In the genomic region with DNA sequence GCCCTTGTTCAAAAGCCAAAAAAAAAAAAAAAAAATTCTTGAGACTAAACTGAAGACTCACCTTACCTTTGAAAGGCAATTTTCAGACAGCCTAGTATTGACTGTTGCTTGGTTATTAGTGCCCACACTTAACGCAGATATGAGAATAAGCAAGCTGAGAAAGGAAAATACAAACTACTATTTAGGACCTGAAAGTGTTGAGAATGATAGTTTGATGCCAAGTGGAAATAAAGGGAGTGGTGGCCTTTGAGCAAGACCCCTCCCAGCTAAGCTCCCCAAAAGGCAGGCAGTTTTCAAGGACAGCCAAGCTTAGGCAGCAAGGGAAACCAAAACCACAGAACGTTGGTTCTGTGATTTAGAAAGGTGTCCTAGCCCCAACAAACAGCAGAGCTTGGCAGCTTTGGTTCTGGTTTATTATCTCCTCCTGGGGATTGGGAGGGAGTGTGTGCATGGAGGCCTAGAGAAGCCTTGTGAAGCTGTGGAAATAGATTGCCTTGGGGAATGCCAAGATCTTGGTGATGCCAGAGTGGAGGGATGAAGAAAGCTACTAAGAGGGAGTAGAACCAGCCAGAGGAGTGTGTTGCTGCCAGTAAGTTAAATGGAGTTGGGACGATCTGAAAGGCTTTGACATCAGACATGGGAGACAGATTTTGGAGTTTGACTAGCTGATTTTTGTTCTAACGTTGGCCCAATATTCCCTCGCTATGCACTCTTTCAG, we compare ENCODE assay signal across 13 mouse cellular contexts. TPM values are rescaled to one million over a fixed set of nuclear protein-coding genes. Genes with fewer than 3 reads are reported as not detected.
DNase-seq lines count a peak whose midpoint lies in the region; ATAC-seq and TF ChIP-seq lines count a peak whose summit lies in the region.
"Had no signal": no experiment of that assay in that cellular context is flagged by ENCODE, and none has a peak within 500 bp of the region (broad histone marks: within the 10 kb centered on the region; RNA-seq: fewer than 3 reads in every experiment).

No protein-coding gene starts in this region.

- H3K4me2 ChIP-seq in midbrain, embryonic 11.5 days: no peak overlapping the region
- H3K4me2 ChIP-seq in midbrain, embryonic 14.5 days (ENCODE audit: low read length): no peak overlapping the region
- no peak overlapping the region for H3K4me2 ChIP-seq in myocyte (ENCODE audit: low read depth)
- H3K4me2 ChIP-seq: hindbrain, embryonic 12.5 days had no signal

- no peak overlapping the region for H3K9ac ChIP-seq in heart, adult 2 months (ENCODE audit: low read depth, low read length)
- no peak overlapping the region for H3K9ac ChIP-seq in midbrain, embryonic 11.5 days (ENCODE audit: low read length)
- no peak overlapping the region for H3K9ac ChIP-seq in midbrain, embryonic 14.5 days (replicated peaks; ENCODE audit: low read length)
- H3K9ac ChIP-seq: hindbrain, embryonic 12.5 days had no signal

- no peaks in the 10 kb centered on the region for H3K9me3 ChIP-seq in heart, embryonic 10.5 days
- H3K9me3 ChIP-seq in midbrain, embryonic 11.5 days (ENCODE audit: control insufficient read depth, low read length): no peaks in the 10 kb centered on the region; the same call in 1 of the 2 replicates
- no peaks in the 10 kb centered on the region for H3K9me3 ChIP-seq in midbrain, embryonic 14.5 days (ENCODE audit: control insufficient read depth, low read length)
- H3K9me3 ChIP-seq: hindbrain, embryonic 12.5 days had no signal

- peak; percentile 32; the same call in 1 of the 2 replicates for TF ChIP-seq EP300 in heart, adult 2 months (IDR thresholded peaks at IDR 0.05; ENCODE audit: insufficient read depth, low read depth, low read length)

- ATAC-seq in midbrain, embryonic 11.5 days (ENCODE audit: low FRiP score): 0 out of 2 replicates have a peak, but pooled peaks have one; percentile 16
- no peak for ATAC-seq in midbrain, embryonic 14.5 days (ENCODE audit: low FRiP score, low TSS enrichment)

- no peak for TF ChIP-seq POLR2A in heart, adult 2 months (IDR thresholded peaks at IDR 0.05; ENCODE audit: insufficient read depth, low read depth, low read length)
- TF ChIP-seq POLR2A in cortical plate, adult 2 months (IDR thresholded peaks at IDR 0.05; ENCODE audit: extremely low read depth, insufficient read depth, low read length): 0 out of 2 replicates have a peak, but pooled peaks have one; percentile 25
- no peak for TF ChIP-seq POLR2A in myocyte (IDR thresholded peaks at IDR 0.05; ENCODE audit: insufficient read length, low read depth)

- H3ac ChIP-seq in myocyte (ENCODE audit: control insufficient read depth, insufficient read length): no peak overlapping the region

- no peak overlapping the region for H3K27ac ChIP-seq in heart, adult 2 months
- H3K27ac ChIP-seq in heart, embryonic 10.5 days: no peak overlapping the region
- no peak overlapping the region for H3K27ac ChIP-seq in midbrain, embryonic 11.5 days (ENCODE audit: low read depth, low read length)
- no peak overlapping the region for H3K27ac ChIP-seq in midbrain, embryonic 14.5 days (replicated peaks; ENCODE audit: low read depth, low read length)
- no peak overlapping the region for H3K27ac ChIP-seq in cortical plate, adult 2 months (ENCODE audit: insufficient read depth, low read length)

- TF ChIP-seq CTCF in heart, adult 2 months (IDR thresholded peaks at IDR 0.05): no peak
- no peak for TF ChIP-seq CTCF in cortical plate, adult 2 months (IDR thresholded peaks at IDR 0.05; ENCODE audit: extremely low read depth, insufficient read depth, low read length)

- no peak overlapping the region for H3K4me3 ChIP-seq in heart, adult 2 months
- no peak overlapping the region for H3K4me3 ChIP-seq in heart, embryonic 10.5 days
- H3K4me3 ChIP-seq in midbrain, embryonic 11.5 days (ENCODE audit: low read depth, low read length): no peak overlapping the region
- H3K4me3 ChIP-seq in midbrain, embryonic 14.5 days (replicated peaks; ENCODE audit: low read depth, low read length): no peak overlapping the region
- H3K4me3 ChIP-seq in cortical plate, adult 2 months (ENCODE audit: insufficient read depth, low read length): no peak overlapping the region
- H3K4me3 ChIP-seq in myocyte: no peak overlapping the region
- H3K4me3 ChIP-seq: hindbrain, embryonic 12.5 days had no signal

- no peaks in the 10 kb centered on the region for H3K27me3 ChIP-seq in heart, adult 2 months (ENCODE audit: control insufficient read depth, insufficient read depth, low read length)
- H3K27me3 ChIP-seq in heart, embryonic 10.5 days (ENCODE audit: insufficient read depth, poor library complexity, severe bottlenecking): no peaks in the 10 kb centered on the region
- H3K27me3 ChIP-seq in midbrain, embryonic 11.5 days (ENCODE audit: control insufficient read depth, insufficient read depth, low read length): no peaks in the 10 kb centered on the region; the same call in 1 of the 2 replicates
- H3K27me3 ChIP-seq in midbrain, embryonic 14.5 days (ENCODE audit: control insufficient read depth, insufficient read depth, low read length): no peaks in the 10 kb centered on the region
- H3K27me3 ChIP-seq in myocyte (ENCODE audit: control insufficient read depth, insufficient read depth, insufficient read length): no peaks in the 10 kb centered on the region
- H3K27me3 ChIP-seq: hindbrain, embryonic 12.5 days had no signal

- 63% methylated on average over 5 of the region's 5 CpGs for WGBS in heart, adult 2 months
- 74% methylated on average over 5 of the region's 5 CpGs for WGBS in heart, embryonic 10.5 days
- 72% methylated on average over 5 of the region's 5 CpGs for WGBS in midbrain, embryonic 11.5 days
- 75% methylated on average over 5 of the region's 5 CpGs for WGBS in midbrain, embryonic 14.5 days

- H3K79me2 ChIP-seq in heart, adult 2 months (replicated peaks; ENCODE audit: control insufficient read depth, insufficient read depth, low read length): no peaks in the 10 kb centered on the region
- H3K79me2 ChIP-seq in myocyte (ENCODE audit: control insufficient read depth, insufficient read depth): no peaks in the 10 kb centered on the region

- peaks cover 2% of the 10 kb centered on the region; the same call in 1 of the 2 replicates for H3K36me3 ChIP-seq in heart, adult 2 months (ENCODE audit: control insufficient read depth, insufficient read depth, low read length)
- H3K36me3 ChIP-seq in heart, embryonic 10.5 days: peaks cover 98% of the 10 kb centered on the region
- H3K36me3 ChIP-seq in midbrain, embryonic 11.5 days (ENCODE audit: control insufficient read depth, insufficient read depth, low read length): peaks cover 66% of the 10 kb centered on the region
- H3K36me3 ChIP-seq in midbrain, embryonic 14.5 days (ENCODE audit: control insufficient read depth, insufficient read depth, low read length): peaks cover 99% of the 10 kb centered on the region
- peaks cover 38% of the 10 kb centered on the region for H3K36me3 ChIP-seq in myocyte (ENCODE audit: control insufficient read depth, insufficient read depth)

- intact Hi-C loops in heart, adult 2 months (cut with DNase I): no loop called here

- no peak for DNase-seq in heart, adult 2 months
- no peak for DNase-seq in heart, embryonic 10.5 days (ENCODE audit: low spot score)
- no peak for DNase-seq in midbrain, embryonic 11.5 days (ENCODE audit: low spot score, missing footprints)
- no peak for DNase-seq in midbrain, embryonic 14.5 days
- no peak for DNase-seq in frontal cortex, postnatal 36 days (ENCODE audit: low spot score in 2 of 2)
- DNase-seq: cerebellum, postnatal 25 days; heart, adult 18-20 months; kidney, postnatal 36 days; lung, postnatal 10 days; thymus, postnatal 4 days had no signal

- H3K4me1 ChIP-seq in heart, adult 2 months (ENCODE audit: control insufficient read depth, insufficient read depth, low read length): no peaks in the 10 kb centered on the region
- no peaks in the 10 kb centered on the region for H3K4me1 ChIP-seq in heart, embryonic 10.5 days
- H3K4me1 ChIP-seq in midbrain, embryonic 11.5 days (ENCODE audit: control insufficient read depth, insufficient read depth, low read length): no peaks in the 10 kb centered on the region
- H3K4me1 ChIP-seq in midbrain, embryonic 14.5 days (ENCODE audit: control insufficient read depth, insufficient read depth, low read length): no peaks in the 10 kb centered on the region
- H3K4me1 ChIP-seq in cortical plate, adult 2 months (ENCODE audit: control insufficient read depth, insufficient read depth, low read length): no peaks in the 10 kb centered on the region
- H3K4me1 ChIP-seq: hindbrain, embryonic 12.5 days had no signal

RNA-seq across cellular contexts. Expression of a gene that starts 13.1 kb away (rescaled TPM):
- 100 to 1,000 TPM; 216 to 252 TPM for total RNA-seq in heart, adult 2 months (2021)
- 140 and 150 TPM in 2 replicates for polyA plus RNA-seq in heart, adult 2 months (2012; rRNA removed)
- 51.4 and 65.5 TPM in 2 replicates for polyA plus RNA-seq in heart, embryonic 10.5 days (2016; fragmentation: Nextera tagmentation; extraction: Ambion mirVana)
- 96.0 and 104 TPM in 2 replicates for polyA plus RNA-seq in midbrain, embryonic 11.5 days (2014; fragmentation: Nextera tagmentation; extraction: Ambion mirVana)
- 122 and 136 TPM in 2 replicates for polyA plus RNA-seq in midbrain, embryonic 14.5 days (2014; fragmentation: Nextera tagmentation; extraction: Ambion mirVana)
- polyA plus RNA-seq in cortical plate, adult 2 months (2012; rRNA removed): 194 and 212 TPM in 2 replicates
- polyA plus RNA-seq in myocyte (2012; fragmentation: generic; extraction: Trizol): 271 TPM

RNA-seq across cellular contexts. Expression of a gene that starts 16.2 kb away (rescaled TPM):
- not detected for total RNA-seq in heart, adult 2 months (2021)
- not detected in 2 replicates for polyA plus RNA-seq in heart, adult 2 months (2012; rRNA removed)
- polyA plus RNA-seq in heart, embryonic 10.5 days (2016; fragmentation: Nextera tagmentation; extraction: Ambion mirVana): 3.0 and 72.5 TPM in 2 replicates
- polyA plus RNA-seq in midbrain, embryonic 11.5 days (2014; fragmentation: Nextera tagmentation; extraction: Ambion mirVana): 0.37 and 0.45 TPM in 2 replicates
- 0.57 TPM in 1 of 2 replicates, not detected in the other for polyA plus RNA-seq in midbrain, embryonic 14.5 days (2014; fragmentation: Nextera tagmentation; extraction: Ambion mirVana)
- polyA plus RNA-seq in cortical plate, adult 2 months (2012; rRNA removed): 0.13 TPM in 2 replicates
- polyA plus RNA-seq in myocyte (2012; fragmentation: generic; extraction: Trizol): 0.18 TPM
- total RNA-seq: heart, adult 18-20 months had no signal
- polyA plus RNA-seq: hindbrain, embryonic 12.5 days had no signal

RNA-seq across cellular contexts. Expression of a gene that starts 16.6 kb away (rescaled TPM):
- total RNA-seq in heart, adult 2 months (2021): 100 to 1,000 TPM; 132 to 139 TPM
- polyA plus RNA-seq in heart, adult 2 months (2012; rRNA removed): 183 and 197 TPM in 2 replicates
- polyA plus RNA-seq in heart, embryonic 10.5 days (2016; fragmentation: Nextera tagmentation; extraction: Ambion mirVana): 137 and 161 TPM in 2 replicates
- polyA plus RNA-seq in midbrain, embryonic 11.5 days (2014; fragmentation: Nextera tagmentation; extraction: Ambion mirVana): 138 and 153 TPM in 2 replicates
- 191 and 194 TPM in 2 replicates for polyA plus RNA-seq in midbrain, embryonic 14.5 days (2014; fragmentation: Nextera tagmentation; extraction: Ambion mirVana)
- 269 and 273 TPM in 2 replicates for polyA plus RNA-seq in cortical plate, adult 2 months (2012; rRNA removed)
- 153 TPM for polyA plus RNA-seq in myocyte (2012; fragmentation: generic; extraction: Trizol)

RNA-seq across cellular contexts. Expression of a gene that starts 21.9 kb away (rescaled TPM):
- total RNA-seq in heart, adult 2 months (2021): 10 to 100 TPM; 30.2 to 31.3 TPM
- 7.7 and 11.8 TPM in 2 replicates for polyA plus RNA-seq in heart, adult 2 months (2012; rRNA removed)
- polyA plus RNA-seq in heart, embryonic 10.5 days (2016; fragmentation: Nextera tagmentation; extraction: Ambion mirVana): 7.4 and 11.5 TPM in 2 replicates
- 7.1 and 8.1 TPM in 2 replicates for polyA plus RNA-seq in midbrain, embryonic 11.5 days (2014; fragmentation: Nextera tagmentation; extraction: Ambion mirVana)
- 6.0 and 6.8 TPM in 2 replicates for polyA plus RNA-seq in midbrain, embryonic 14.5 days (2014; fragmentation: Nextera tagmentation; extraction: Ambion mirVana)
- polyA plus RNA-seq in cortical plate, adult 2 months (2012; rRNA removed): 9.6 and 10.3 TPM in 2 replicates
- 12.8 TPM for polyA plus RNA-seq in myocyte (2012; fragmentation: generic; extraction: Trizol)

RNA-seq across cellular contexts. Expression of a gene that starts 26.2 kb away (rescaled TPM):
- total RNA-seq in heart, adult 2 months (2021): 100 to 1,000 TPM; 149 to 170 TPM
- polyA plus RNA-seq in heart, adult 2 months (2012; rRNA removed): 297 and 301 TPM in 2 replicates
- polyA plus RNA-seq in heart, embryonic 10.5 days (2016; fragmentation: Nextera tagmentation; extraction: Ambion mirVana): 220 and 246 TPM in 2 replicates
- polyA plus RNA-seq in midbrain, embryonic 11.5 days (2014; fragmentation: Nextera tagmentation; extraction: Ambion mirVana): 293 and 299 TPM in 2 replicates
- polyA plus RNA-seq in midbrain, embryonic 14.5 days (2014; fragmentation: Nextera tagmentation; extraction: Ambion mirVana): 328 and 334 TPM in 2 replicates
- polyA plus RNA-seq in cortical plate, adult 2 months (2012; rRNA removed): 191 and 200 TPM in 2 replicates
- 320 TPM for polyA plus RNA-seq in myocyte (2012; fragmentation: generic; extraction: Trizol)
